Mouse (Mus musculus) embryonic facial prominence, embryonic 14.5 days (tissue): ENCODE measurements around the gene Son. TPM values are rescaled to one million over a fixed set of nuclear protein-coding genes. Genes with fewer than 3 reads are reported as not detected.

Experiments used
- ATAC-seq: fragments of 200-750 bp; cut with Nextera tagmentation; 2 replicates; pipeline ENCODE4 v1.8.0; 2017; ENCODE audit warnings: low read depth, moderate number of reproducible peaks, moderate TSS enrichment
- DNase-seq: peaks from one replicate; pipeline ENCODE4 v3.0.0-alpha.2; 2015; ENCODE audit warnings: low spot score
- H3K27ac ChIP-seq: fragments of 300-500 bp; sonication (generic); replicated peaks from 2 replicates; pipeline ENCODE4 v1.5.1; 2014; ENCODE audit warnings: low read depth, mild to moderate bottlenecking, low read length, moderate library complexity
- H3K27me3 ChIP-seq: fragments of 300-500 bp; sonication (generic); replicated peaks from 2 replicates; pipeline ENCODE4 v1.6.1; 2014; ENCODE audit warnings: low read length; ENCODE audit not compliant: control insufficient read depth, insufficient read depth
- H3K36me3 ChIP-seq: fragments of 300-500 bp; sonication (generic); 2 replicates; pipeline ENCODE4 v1.6.1; 2014; ENCODE audit warnings: low read length, mixed read lengths; ENCODE audit not compliant: control insufficient read depth, insufficient read depth
- H3K4me1 ChIP-seq: fragments of 300-500 bp; sonication (generic); 2 replicates; pipeline ENCODE4 v1.6.1; 2014; ENCODE audit warnings: antibody characterized with exemption, low read length; ENCODE audit not compliant: control insufficient read depth, insufficient read depth
- H3K4me2 ChIP-seq: fragments of 300-500 bp; sonication (generic); 2 replicates; pipeline ENCODE4 v1.6.1; 2014; ENCODE audit warnings: low read depth, mild to moderate bottlenecking, low read length, moderate library complexity, mixed read lengths
- H3K4me3 ChIP-seq: fragments of 300-500 bp; sonication (generic); 2 replicates; pipeline ENCODE4 v1.5.1; 2014; ENCODE audit warnings: low read depth, mild to moderate bottlenecking, low read length
- H3K9ac ChIP-seq: fragments of 300-500 bp; sonication (generic); 2 replicates; pipeline ENCODE4 v1.6.1; 2014; ENCODE audit warnings: low read depth, mild to moderate bottlenecking, low read length, moderate library complexity, mixed read lengths
- H3K9me3 ChIP-seq: fragments of 300-500 bp; sonication (generic); 2 replicates; pipeline ENCODE4 v1.6.1; 2016; ENCODE audit warnings: low read length; ENCODE audit not compliant: control insufficient read depth
- WGBS: fragments of 180-500 bp; shearing (Covaris S2); extraction: QIAGEN DNeasy Blood & Tissue Kit; methylation state at CpG from one replicate; pipeline ENCODE4 v1.1.7; 2014; 5-methylcytosine and 5-hydroxymethylcytosine counted together
- polyA plus RNA-seq: library from polyadenylated mRNA; unstranded; fragments of >200 nt; fragmentation: Nextera tagmentation; extraction: Ambion mirVana; gene quantifications from 2 replicates; pipeline ENCODE4 v1.2.1, GENCODE M21; 2014

The Son gene
- polyA plus RNA-seq, 1 experiment from 2014 or later, result 145 TPM

- DNase-seq (no peak), ATAC-seq (no peak)
- no peaks in the 10 kb centered on the region for H3K27me3 ChIP-seq
- no peaks in the 10 kb centered on the region for H3K4me1 ChIP-seq
- no peak overlapping the region for H3K27ac ChIP-seq
- no peak overlapping the region for H3K4me2 ChIP-seq
- H3K36me3 ChIP-seq, result peaks cover 95% of the 10 kb centered on the region
- no peaks in the 10 kb centered on the region for H3K9me3 ChIP-seq
- H3K9ac ChIP-seq, result no peak overlapping the region
- no peak overlapping the region for H3K4me3 ChIP-seq
- 95% methylated on average over 3 of the region's 3 CpGs for WGBS
These were observed 18.6 kb upstream of the Son start for GRCm38 (mm10) chr16:91628673-91629072.

- ATAC-seq (no peak), DNase-seq (no peak)
- no peaks in the 10 kb centered on the region for H3K27me3 ChIP-seq
- 93% methylated on average over 4 of the region's 4 CpGs for WGBS
- peaks cover 92% of the 10 kb centered on the region for H3K36me3 ChIP-seq
- H3K9me3 ChIP-seq, result no peaks in the 10 kb centered on the region
- no peaks in the 10 kb centered on the region for H3K4me1 ChIP-seq
- no peak overlapping the region for H3K4me2 ChIP-seq
- no peak overlapping the region for H3K4me3 ChIP-seq
- no peak overlapping the region for H3K9ac ChIP-seq
- H3K27ac ChIP-seq, result no peak overlapping the region
These were observed 17.6 kb upstream of the Son start for GRCm38 (mm10) chr16:91629749-91630148.

GRCm38 (mm10) chr16:91630584-91630983 is 16.7 kb upstream of the Son start:
- H3K36me3 ChIP-seq, result peaks cover 92% of the 10 kb centered on the region
- DNase-seq (no peak), ATAC-seq (no peak)
- H3K27me3 ChIP-seq, result no peaks in the 10 kb centered on the region
- H3K27ac ChIP-seq, result no peak overlapping the region
- no peak overlapping the region for H3K4me3 ChIP-seq
- H3K4me2 ChIP-seq, result no peak overlapping the region
- WGBS, result 80% methylated on average over 1 of the region's 1 CpGs
- H3K9ac ChIP-seq, result no peak overlapping the region
- H3K9me3 ChIP-seq, result no peaks in the 10 kb centered on the region
- H3K4me1 ChIP-seq, result no peaks in the 10 kb centered on the region

GRCm38 (mm10) chr16:91632439-91632838 is 14.9 kb upstream of the Son start:
- Histone ChIP-seq H3K27me3 (no peaks in the 10 kb centered on the region), H3K36me3 (peaks cover 93% of the 10 kb centered on the region), H3K4me2 (no peak overlapping the region), H3K27ac (no peak overlapping the region), H3K9me3 (no peaks in the 10 kb centered on the region), H3K9ac (no peak overlapping the region), H3K4me3 (no peak overlapping the region), H3K4me1 (no peaks in the 10 kb centered on the region)
- ATAC-seq, result no peak
- DNase-seq, result no peak
- 92% methylated on average over 5 of the region's 5 CpGs for WGBS

- Histone ChIP-seq H3K36me3 (peaks cover 93% of the 10 kb centered on the region), H3K4me3 (no peak overlapping the region), H3K4me2 (no peak overlapping the region), H3K27me3 (no peaks in the 10 kb centered on the region), H3K9me3 (no peaks in the 10 kb centered on the region), H3K9ac (no peak overlapping the region), H3K4me1 (no peaks in the 10 kb centered on the region), H3K27ac (no peak overlapping the region)
- DNase-seq (no peak), ATAC-seq (no peak)
- 93% methylated on average over 7 of the region's 7 CpGs for WGBS
These were observed 14.4 kb upstream of the Son start for GRCm38 (mm10) chr16:91632940-91633339.

- ATAC-seq (no peak), DNase-seq (no peak)
- H3K36me3 ChIP-seq, result peaks cover 93% of the 10 kb centered on the region
- H3K4me1 ChIP-seq, result no peaks in the 10 kb centered on the region
- H3K27ac ChIP-seq, result no peak overlapping the region
- H3K27me3 ChIP-seq, result no peaks in the 10 kb centered on the region
- no peak overlapping the region for H3K4me2 ChIP-seq
- H3K9me3 ChIP-seq, result no peaks in the 10 kb centered on the region
- no peak overlapping the region for H3K4me3 ChIP-seq
- WGBS, result 82% methylated on average over 12 of the region's 12 CpGs
- no peak overlapping the region for H3K9ac ChIP-seq
These were observed 13.7 kb upstream of the Son start for GRCm38 (mm10) chr16:91633641-91634040.

GRCm38 (mm10) chr16:91639161-91639560 is 8.1 kb upstream of the Son start:
- Histone ChIP-seq H3K9me3 (no peaks in the 10 kb centered on the region), H3K4me3 (no peak overlapping the region), H3K4me1 (no peaks in the 10 kb centered on the region), H3K9ac (no peak overlapping the region), H3K4me2 (no peak overlapping the region), H3K27me3 (no peaks in the 10 kb centered on the region), H3K27ac (no peak overlapping the region), H3K36me3 (peaks cover 86% of the 10 kb centered on the region)
- 93% methylated on average over 5 of the region's 5 CpGs for WGBS
- DNase-seq (no peak), ATAC-seq (no peak)

GRCm38 (mm10) chr16:91639636-91640035 is 7.7 kb upstream of the Son start:
- Histone ChIP-seq H3K4me2 (no peak overlapping the region), H3K36me3 (peaks cover 85% of the 10 kb centered on the region), H3K4me1 (no peaks in the 10 kb centered on the region), H3K27me3 (no peaks in the 10 kb centered on the region), H3K9ac (no peak overlapping the region), H3K27ac (no peak overlapping the region), H3K9me3 (no peaks in the 10 kb centered on the region), H3K4me3 (no peak overlapping the region)
- WGBS, result 93% methylated on average over 2 of the region's 2 CpGs
- no peak for ATAC-seq
- no peak for DNase-seq

- Histone ChIP-seq H3K27me3 (no peaks in the 10 kb centered on the region), H3K4me1 (no peaks in the 10 kb centered on the region), H3K36me3 (peaks cover 81% of the 10 kb centered on the region), H3K9ac (no peak overlapping the region), H3K4me2 (no peak overlapping the region), H3K4me3 (no peak overlapping the region), H3K9me3 (no peaks in the 10 kb centered on the region), H3K27ac (no peak overlapping the region)
- ATAC-seq (no peak), DNase-seq (no peak)
- 90% methylated on average over 8 of the region's 8 CpGs for WGBS
These were observed 7.1 kb upstream of the Son start for GRCm38 (mm10) chr16:91640171-91640570.
